Mouse (Mus musculus): ENCODE measurements around the gene Ripply1. TPM values are rescaled to one million over a fixed set of nuclear protein-coding genes. Genes with fewer than 3 reads are reported as not detected.

The Ripply1 gene
- polyA plus RNA-seq, 1 experiment from 2014 or later: not detected

- DNase-seq (ENCODE audit: low spot score): no peak
- no peaks in the 10 kb centered on the region for H3K9me3 ChIP-seq
- no peaks in the 10 kb centered on the region for H3K4me1 ChIP-seq
- WGBS: 81% methylated on average over 2 of the region's 2 CpGs
- H3K27ac ChIP-seq: no peak overlapping the region
- no peaks in the 10 kb centered on the region for H3K36me3 ChIP-seq
- no peak overlapping the region for H3K4me3 ChIP-seq
- peaks cover 4% of the 10 kb centered on the region; the same call in 1 of the 2 replicates for H3K27me3 ChIP-seq (ENCODE audit: insufficient read depth, poor library complexity, severe bottlenecking)
Measured at GRCm38 (mm10) chrX:139803028-139803427, 20.9 kb upstream of the Ripply1 start.

- WGBS: 60% methylated on average over 8 of the region's 8 CpGs
- no peaks in the 10 kb centered on the region for H3K4me1 ChIP-seq
- no peaks in the 10 kb centered on the region for H3K9me3 ChIP-seq
- H3K27me3 ChIP-seq (ENCODE audit: insufficient read depth, poor library complexity, severe bottlenecking): peaks cover 9% of the 10 kb centered on the region; the same call in 1 of the 2 replicates
- no peaks in the 10 kb centered on the region for H3K36me3 ChIP-seq
- H3K27ac ChIP-seq: no peak within 1 kb of the TSS
- DNase-seq (ENCODE audit: low spot score): no peak
- H3K4me3 ChIP-seq: no peak within 1 kb of the TSS
Measured at GRCm38 (mm10) chrX:139800406-139800878, 18.3 kb upstream of the Ripply1 start, which contains the start of gene Cldn2. TSS of gene Cldn2 (plus strand) at chrX:139800828.

- Histone ChIP-seq H3K4me3 (no peak overlapping the region), H3K36me3 (no peaks in the 10 kb centered on the region), H3K9me3 (no peaks in the 10 kb centered on the region), H3K27me3 (ENCODE audit: insufficient read depth, poor library complexity, severe bottlenecking) (peaks cover 9% of the 10 kb centered on the region; the same call in 1 of the 2 replicates), H3K4me1 (no peaks in the 10 kb centered on the region), H3K27ac (no peak overlapping the region)
- no peak for DNase-seq (ENCODE audit: low spot score)
- WGBS: 67% methylated on average over 3 of the region's 3 CpGs
Measured at GRCm38 (mm10) chrX:139799953-139800352, 17.8 kb upstream of the Ripply1 start.

GRCm38 (mm10) chrX:139797875-139798274, 15.7 kb upstream of the Ripply1 start:
- H3K4me1 ChIP-seq: no peaks in the 10 kb centered on the region
- H3K36me3 ChIP-seq: no peaks in the 10 kb centered on the region
- H3K9me3 ChIP-seq: no peaks in the 10 kb centered on the region
- peaks cover 9% of the 10 kb centered on the region; the same call in 1 of the 2 replicates for H3K27me3 ChIP-seq (ENCODE audit: insufficient read depth, poor library complexity, severe bottlenecking)
- WGBS: 83% methylated on average over 9 of the region's 9 CpGs
- H3K27ac ChIP-seq: no peak overlapping the region
- H3K4me3 ChIP-seq: no peak overlapping the region
- DNase-seq (ENCODE audit: low spot score): no peak

- Histone ChIP-seq H3K4me1 (no peaks in the 10 kb centered on the region), H3K9me3 (no peaks in the 10 kb centered on the region), H3K27me3 (ENCODE audit: insufficient read depth, poor library complexity, severe bottlenecking) (peaks cover 8% of the 10 kb centered on the region; the same call in 1 of the 2 replicates), H3K4me3 (no peak overlapping the region), H3K36me3 (no peaks in the 10 kb centered on the region), H3K27ac (no peak overlapping the region)
- WGBS: 87% methylated on average over 6 of the region's 6 CpGs
- DNase-seq (ENCODE audit: low spot score): no peak
Measured at GRCm38 (mm10) chrX:139796037-139796436, 13.9 kb upstream of the Ripply1 start.

GRCm38 (mm10) chrX:139794072-139794845, 12.1 kb upstream of the Ripply1 start:
- WGBS: 79% methylated on average over 7 of the region's 7 CpGs

GRCm38 (mm10) chrX:139785764-139786163, 3.6 kb upstream of the Ripply1 start:
- DNase-seq (ENCODE audit: low spot score): peak; percentile 39
- Histone ChIP-seq H3K4me3 (no peak overlapping the region), H3K27ac (no peak overlapping the region), H3K4me1 (peaks cover 6% of the 10 kb centered on the region; the same call in 1 of the 2 replicates), H3K27me3 (ENCODE audit: insufficient read depth, poor library complexity, severe bottlenecking) (peaks cover 8% of the 10 kb centered on the region), H3K36me3 (no peaks in the 10 kb centered on the region), H3K9me3 (no peaks in the 10 kb centered on the region)
- 36% methylated on average over 1 of the region's 1 CpGs for WGBS

More at GRCm38 (mm10) chrX:139794072-139794845, 12.1 kb upstream of the Ripply1 start:
- DNase-seq (ENCODE audit: low spot score): no peak
- no peaks in the 10 kb centered on the region for H3K4me1 ChIP-seq
- H3K36me3 ChIP-seq: no peaks in the 10 kb centered on the region
- H3K4me3 ChIP-seq: no peak overlapping the region
- no peak overlapping the region for H3K27ac ChIP-seq
- 0 out of 2 replicates have a peak, but pooled peaks cover 5% of the 10 kb centered on the region for H3K27me3 ChIP-seq (ENCODE audit: insufficient read depth, poor library complexity, severe bottlenecking)
- no peaks in the 10 kb centered on the region for H3K9me3 ChIP-seq

GRCm38 (mm10) chrX:139783045-139783422, 881 bp upstream of the Ripply1 start:
- Histone ChIP-seq H3K4me1 (peaks cover 9% of the 10 kb centered on the region; the same call in 1 of the 2 replicates), H3K27ac (no peak overlapping the region), H3K36me3 (no peaks in the 10 kb centered on the region), H3K27me3 (ENCODE audit: insufficient read depth, poor library complexity, severe bottlenecking) (peaks cover 16% of the 10 kb centered on the region), H3K9me3 (no peaks in the 10 kb centered on the region), H3K4me3 (no peak overlapping the region)
- no peak for DNase-seq (ENCODE audit: low spot score)
- 60% methylated on average over 3 of the region's 3 CpGs for WGBS

- Histone ChIP-seq H3K27ac (no peak overlapping the region), H3K36me3 (no peaks in the 10 kb centered on the region), H3K4me1 (peaks cover 9% of the 10 kb centered on the region; the same call in 1 of the 2 replicates), H3K4me3 (no peak overlapping the region), H3K27me3 (ENCODE audit: insufficient read depth, poor library complexity, severe bottlenecking) (peaks cover 16% of the 10 kb centered on the region), H3K9me3 (no peaks in the 10 kb centered on the region)
- no peak for DNase-seq (ENCODE audit: low spot score)
- WGBS: 63% methylated on average over 4 of the region's 4 CpGs
Measured at GRCm38 (mm10) chrX:139781563-139781962, 590 bp downstream of the Ripply1 start.

- no peak overlapping the region for H3K27ac ChIP-seq
- DNase-seq (ENCODE audit: low spot score): no peak
- H3K9me3 ChIP-seq: no peaks in the 10 kb centered on the region
- WGBS: 20% methylated on average over 3 of the region's 3 CpGs
- peaks cover 9% of the 10 kb centered on the region; the same call in 1 of the 2 replicates for H3K4me1 ChIP-seq
- H3K27me3 ChIP-seq (ENCODE audit: insufficient read depth, poor library complexity, severe bottlenecking): peaks cover 16% of the 10 kb centered on the region
- H3K36me3 ChIP-seq: no peaks in the 10 kb centered on the region
- no peak overlapping the region for H3K4me3 ChIP-seq
Measured at GRCm38 (mm10) chrX:139780988-139781387, 1.2 kb downstream of the Ripply1 start.

GRCm38 (mm10) chrX:139779401-139779800, 2.8 kb downstream of the Ripply1 start:
- Histone ChIP-seq H3K4me1 (peaks cover 9% of the 10 kb centered on the region; the same call in 1 of the 2 replicates), H3K36me3 (no peaks in the 10 kb centered on the region), H3K27me3 (ENCODE audit: insufficient read depth, poor library complexity, severe bottlenecking) (peaks cover 23% of the 10 kb centered on the region), H3K4me3 (no peak overlapping the region), H3K27ac (no peak overlapping the region), H3K9me3 (no peaks in the 10 kb centered on the region)
- DNase-seq (ENCODE audit: low spot score): no peak
- WGBS: 73% methylated on average over 5 of the region's 5 CpGs

GRCm38 (mm10) chrX:139778886-139779285, 3.3 kb downstream of the Ripply1 start:
- Histone ChIP-seq H3K4me3 (no peak overlapping the region), H3K9me3 (no peaks in the 10 kb centered on the region), H3K27me3 (ENCODE audit: insufficient read depth, poor library complexity, severe bottlenecking) (peaks cover 23% of the 10 kb centered on the region), H3K36me3 (no peaks in the 10 kb centered on the region), H3K27ac (no peak overlapping the region), H3K4me1 (peaks cover 9% of the 10 kb centered on the region; the same call in 1 of the 2 replicates)
- WGBS: 62% methylated on average over 1 of the region's 1 CpGs
- no peak for DNase-seq (ENCODE audit: low spot score)

GRCm38 (mm10) chrX:139777357-139777756, 4.8 kb downstream of the Ripply1 start:
- no peaks in the 10 kb centered on the region for H3K36me3 ChIP-seq
- no peak overlapping the region for H3K27ac ChIP-seq
- 43% methylated on average over 4 of the region's 4 CpGs for WGBS
- peaks cover 9% of the 10 kb centered on the region; the same call in 1 of the 2 replicates for H3K4me1 ChIP-seq
- DNase-seq (ENCODE audit: low spot score): no peak
- H3K27me3 ChIP-seq (ENCODE audit: insufficient read depth, poor library complexity, severe bottlenecking): peaks cover 21% of the 10 kb centered on the region
- H3K9me3 ChIP-seq: no peaks in the 10 kb centered on the region
- no peak overlapping the region for H3K4me3 ChIP-seq
